Comparison of ENCODE assay signal across 9 mouse cellular contexts in genomic region chr2:30983024-30983423, GRCm38 (mm10). TPM values are rescaled to one million over a fixed set of nuclear protein-coding genes. Genes with fewer than 3 reads are reported as not detected.
DNase-seq lines count a peak whose midpoint lies in the region; ATAC-seq lines count a peak whose summit lies in the region.
"Had no signal": no experiment of that assay in that cellular context is flagged by ENCODE, and none has a peak within 500 bp of the region (broad histone marks: within the 10 kb centered on the region; RNA-seq: fewer than 3 reads in every experiment).

No protein-coding gene starts in this region.

- DNase-seq in heart, adult 11 months: peak; percentile 93
- DNase-seq in heart, adult 18-20 months: no peak
- peak; percentile 65 for DNase-seq in A20 (ENCODE audit: low read depth, low spot score)
- no peak for DNase-seq in liver, embryonic 13.5 days
- DNase-seq in thymus, postnatal 14 days: peak; percentile 33
- DNase-seq in spleen, postnatal 10 days (ENCODE audit: low spot score in 2 of 2): no peak
- DNase-seq in left cerebral cortex, adult 18-20 months (ENCODE audit: low spot score in 2 of 2): no peak

- H3K27ac ChIP-seq in forebrain, embryonic 12.5 days: no peak overlapping the region
- no peak overlapping the region for H3K27ac ChIP-seq in liver, embryonic 13.5 days

- WGBS in forebrain, embryonic 12.5 days: 52% methylated on average over 7 of the region's 7 CpGs
- 58% methylated on average over 7 of the region's 7 CpGs for WGBS in liver, embryonic 13.5 days (ENCODE audit: insufficient replicate concordance)

- H3K27me3 ChIP-seq in forebrain, embryonic 12.5 days: no peaks in the 10 kb centered on the region
- H3K27me3 ChIP-seq in liver, embryonic 13.5 days: no peaks in the 10 kb centered on the region
- H3K27me3 ChIP-seq: Patski had no signal

- H3K9me3 ChIP-seq in forebrain, embryonic 12.5 days: no peaks in the 10 kb centered on the region
- no peaks in the 10 kb centered on the region for H3K9me3 ChIP-seq in liver, embryonic 13.5 days (replicated peaks)

- H3K4me2 ChIP-seq in forebrain, embryonic 12.5 days: peak overlapping the region; percentile 78
- peak overlapping the region; percentile 93 for H3K4me2 ChIP-seq in liver, embryonic 13.5 days

- H3K9ac ChIP-seq in forebrain, embryonic 12.5 days: peak overlapping the region; percentile 67
- peak overlapping the region; percentile 82 for H3K9ac ChIP-seq in liver, embryonic 13.5 days

- ATAC-seq in forebrain, embryonic 12.5 days (ENCODE audit: low FRiP score): no peak
- ATAC-seq in liver, embryonic 13.5 days (ENCODE audit: low read depth): no peak

- peaks cover 25% of the 10 kb centered on the region for H3K4me1 ChIP-seq in forebrain, embryonic 12.5 days
- peaks cover 48% of the 10 kb centered on the region for H3K4me1 ChIP-seq in liver, embryonic 13.5 days (replicated peaks)

- peak overlapping the region; percentile 77 for H3K4me3 ChIP-seq in forebrain, embryonic 12.5 days (replicated peaks)
- H3K4me3 ChIP-seq in liver, embryonic 13.5 days (replicated peaks): peak overlapping the region; percentile 79

- H3K36me3 ChIP-seq in forebrain, embryonic 12.5 days (replicated peaks): peaks cover 19% of the 10 kb centered on the region
- H3K36me3 ChIP-seq in liver, embryonic 13.5 days: peaks cover 19% of the 10 kb centered on the region

RNA-seq across cellular contexts. Expression of gene Usp20, which starts 0.9 kb away (rescaled TPM):
- total RNA-seq in heart, adult 18-20 months (2021): 10 to 100 TPM; 50.1 to 53.8 TPM
- 29.5 and 30.6 TPM in 2 replicates for polyA plus RNA-seq in forebrain, embryonic 12.5 days (2016; fragmentation: Nextera tagmentation; extraction: Ambion mirVana)
- polyA plus RNA-seq in liver, embryonic 13.5 days (2015; fragmentation: Nextera tagmentation; extraction: Ambion mirVana): 4.7 and 5.0 TPM in 2 replicates
- total RNA-seq in left cerebral cortex, adult 18-20 months (2021): 10 to 100 TPM; 69.2 to 81.8 TPM

RNA-seq across cellular contexts. Expression of gene BC005624, which starts 1.0 kb away (rescaled TPM):
- 10 to 100 TPM; 19.4 to 22.9 TPM for total RNA-seq in heart, adult 18-20 months (2021)
- 66.6 and 70.5 TPM in 2 replicates for polyA plus RNA-seq in forebrain, embryonic 12.5 days (2016; fragmentation: Nextera tagmentation; extraction: Ambion mirVana)
- 34.6 and 37.8 TPM in 2 replicates for polyA plus RNA-seq in liver, embryonic 13.5 days (2015; fragmentation: Nextera tagmentation; extraction: Ambion mirVana)
- 10 to 100 TPM; 68.6 to 71.2 TPM for total RNA-seq in left cerebral cortex, adult 18-20 months (2021)

RNA-seq across cellular contexts. Expression of gene Tor1a, which starts 15.3 kb away (rescaled TPM):
- 10 to 100 TPM in 1 of 2 experiments, 1 to 10 TPM in 1; 8.8 to 10.3 TPM for total RNA-seq in heart, adult 18-20 months (2021)
- 85.4 and 86.1 TPM in 2 replicates for polyA plus RNA-seq in forebrain, embryonic 12.5 days (2016; fragmentation: Nextera tagmentation; extraction: Ambion mirVana)
- polyA plus RNA-seq in liver, embryonic 13.5 days (2015; fragmentation: Nextera tagmentation; extraction: Ambion mirVana): 43.1 and 47.8 TPM in 2 replicates
- 10 to 100 TPM; 37.3 to 40.0 TPM for total RNA-seq in left cerebral cortex, adult 18-20 months (2021)

RNA-seq across cellular contexts. Expression of gene Tor1b, which starts 30.3 kb away (rescaled TPM):
- total RNA-seq in heart, adult 18-20 months (2021): 10 to 100 TPM; 25.2 to 29.1 TPM
- polyA plus RNA-seq in forebrain, embryonic 12.5 days (2016; fragmentation: Nextera tagmentation; extraction: Ambion mirVana): 24.1 and 27.3 TPM in 2 replicates
- 17.1 and 20.4 TPM in 2 replicates for polyA plus RNA-seq in liver, embryonic 13.5 days (2015; fragmentation: Nextera tagmentation; extraction: Ambion mirVana)
- total RNA-seq in left cerebral cortex, adult 18-20 months (2021): 10 to 100 TPM; 27.4 to 30.2 TPM

RNA-seq across cellular contexts. Expression of gene Ptges, which starts 53.4 kb away (rescaled TPM):
- 1 to 10 TPM; 1.5 to 2.6 TPM for total RNA-seq in heart, adult 18-20 months (2021)
- 2.5 and 2.7 TPM in 2 replicates for polyA plus RNA-seq in forebrain, embryonic 12.5 days (2016; fragmentation: Nextera tagmentation; extraction: Ambion mirVana)
- 0.18 and 0.37 TPM in 2 replicates for polyA plus RNA-seq in liver, embryonic 13.5 days (2015; fragmentation: Nextera tagmentation; extraction: Ambion mirVana)
- 1 to 10 TPM; 7.1 to 9.8 TPM for total RNA-seq in left cerebral cortex, adult 18-20 months (2021)

Comparison
In these comparisons a context has a peak if more than half of its experiments do, and no peak if none do; other contexts are left out.
1. DNase-seq: peak in heart, adult 11 months (single experiment), A20 (single experiment) and thymus, postnatal 14 days (single experiment); none in heart, adult 18-20 months (0 of 2), liver, embryonic 13.5 days (single experiment), spleen, postnatal 10 days (0 of 2) and left cerebral cortex, adult 18-20 months (0 of 2).